Mouse (Mus musculus) ES-Bruce4 (cell line): Measurements from ENCODE around the gene Rfc3.

ENCODE experiments used
- CTCF ChIP-seq: IDR thresholded peaks from one replicate; pipeline ENCODE4 v1.8.1; 2011; ENCODE audit warnings: low read depth, low read length
- EP300 ChIP-seq: IDR thresholded peaks from 2 replicates; pipeline ENCODE4 v1.6.1; 2011; ENCODE audit warnings: low read depth, low read length; ENCODE audit not compliant: insufficient read depth
- POLR2A ChIP-seq: IDR thresholded peaks from one replicate; pipeline ENCODE4 v1.8.1; 2011; ENCODE audit warnings: low read length; ENCODE audit not compliant: insufficient read depth

- TF ChIP-seq CTCF, result no peak
- TF ChIP-seq POLR2A, result no peak
- no peak for TF ChIP-seq EP300
These were observed 11.2 kb upstream of the Rfc3 start for GRCm38 (mm10) chr5:151662207-151662606.
